Mouse (Mus musculus): ENCODE measurements around the gene Prrt4. TPM values are rescaled to one million over a fixed set of nuclear protein-coding genes. Genes with fewer than 3 reads are reported as not detected.

Prrt4 gene
- total RNA-seq, 2 experiments from 2014 or later: 0.36 to 0.73 TPM

DNA sequence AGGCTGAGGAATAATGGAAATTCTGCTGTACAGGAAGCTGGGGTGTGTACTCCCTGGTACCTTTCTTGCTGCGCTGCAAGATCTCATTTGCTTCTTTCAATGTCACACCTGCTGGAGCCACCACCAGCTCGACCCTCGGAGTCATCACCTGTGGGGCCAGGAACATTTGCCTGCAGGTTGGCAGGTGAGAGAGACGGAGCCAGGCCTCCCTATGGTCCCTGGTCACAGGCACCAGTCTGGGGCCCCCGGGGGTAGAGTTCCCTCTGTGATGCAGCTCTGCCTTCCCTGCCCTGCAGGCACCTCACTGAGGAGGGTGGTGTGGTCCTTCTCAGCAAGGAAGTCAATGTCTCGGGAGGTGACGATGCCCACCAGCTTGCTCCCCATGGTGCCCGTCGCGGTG lies 26.6 kb upstream of the Prrt4 start:
- Histone ChIP-seq H3K27ac (peak overlapping the region; percentile 79; the same call in 1 of the 2 replicates), H3K4me3 (no peak overlapping the region; the same call in 1 of the 2 replicates)
- intact Hi-C loops (cut with DNase I): no loop called here
- TF ChIP-seq CTCF (IDR thresholded peaks at IDR 0.05): no peak
- DNase-seq: no peak

- peak; percentile 95 for TF ChIP-seq CTCF (IDR thresholded peaks at IDR 0.05)
- Histone ChIP-seq H3K4me3 (peak overlapping the region; percentile 58), H3K27ac (peak overlapping the region; percentile 79)
- intact Hi-C loops (cut with DNase I): loop anchor here (1.0 kb wide), 3 partner anchors 35 to 74 kb away; partner anchors contain the start of genes Fam71f2 and Hilpda
- DNase-seq: peak; percentile 56
Measured at GRCm38 (mm10) chr6:29204932-29205614, 25.7 kb upstream of the Prrt4 start.

DNA sequence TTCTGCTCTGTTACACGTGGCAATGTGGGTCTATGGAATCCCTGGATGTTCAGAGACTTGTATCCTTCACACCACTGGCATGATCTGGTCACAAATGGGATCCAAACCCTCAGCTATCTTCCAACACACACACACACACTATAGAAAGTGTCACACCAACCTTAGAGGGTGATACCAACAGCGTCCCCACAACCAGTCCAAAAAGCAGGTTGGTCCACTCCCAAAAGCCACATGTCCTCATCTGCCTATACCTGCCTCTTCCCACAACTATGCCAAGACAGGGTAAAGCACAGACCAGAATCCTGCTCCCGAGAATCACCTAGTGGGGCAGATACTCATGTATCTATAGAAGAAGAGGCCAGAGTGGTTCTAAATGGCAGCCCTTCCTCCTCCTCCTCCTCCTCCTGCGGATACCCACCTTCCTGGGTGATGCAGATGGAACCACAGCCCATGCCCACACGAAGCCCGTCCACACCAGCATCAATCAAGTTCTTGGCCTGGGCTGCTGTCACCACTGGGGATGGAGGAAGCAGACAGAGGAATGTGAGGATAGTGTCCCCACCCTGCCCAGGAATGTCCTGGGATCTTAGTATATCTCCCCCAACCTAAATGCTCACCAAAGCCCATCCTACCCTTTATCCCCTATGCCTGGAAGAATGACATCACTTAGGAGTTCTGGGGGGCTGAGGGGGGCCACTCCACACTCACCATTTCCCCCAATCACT lies 24.6 kb upstream of the Prrt4 start:
- intact Hi-C loops (cut with DNase I): no loop called here
- Histone ChIP-seq H3K4me3 (no peak overlapping the region), H3K27ac (no peak overlapping the region)
- DNase-seq: no peak
- no peak for TF ChIP-seq CTCF (IDR thresholded peaks at IDR 0.05)

DNA sequence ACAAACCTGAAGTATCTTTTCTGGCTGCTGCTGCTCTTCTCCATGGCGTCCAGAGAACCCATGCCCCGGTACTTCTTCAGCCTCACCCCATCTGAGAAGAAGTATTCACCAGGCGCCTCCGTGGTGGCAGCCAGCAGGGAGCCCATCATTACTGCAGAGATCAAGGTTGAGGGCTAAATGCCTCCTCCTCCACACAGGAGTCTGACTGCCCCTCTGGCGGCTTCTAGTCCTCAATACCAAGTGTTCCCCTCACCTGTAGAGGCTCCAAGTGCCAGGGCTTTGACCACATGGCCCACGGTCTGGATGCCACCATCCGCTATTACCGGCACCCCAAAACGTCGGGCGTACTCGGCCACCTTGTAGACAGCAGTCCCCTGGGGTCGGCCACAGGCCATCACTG lies 23.7 kb upstream of the Prrt4 start:
- intact Hi-C loops (cut with DNase I): no loop called here

GRCm38 (mm10) chr6:29201988-29202387 lies 22.6 kb upstream of the Prrt4 start:
- intact Hi-C loops (cut with DNase I): no loop called here
- no peak for TF ChIP-seq CTCF (IDR thresholded peaks at IDR 0.05)
- Histone ChIP-seq H3K4me3 (no peak overlapping the region), H3K27ac (no peak overlapping the region)
- DNase-seq: no peak

More for the DNA sequence above, 23.7 kb upstream of the Prrt4 start:
- TF ChIP-seq CTCF (IDR thresholded peaks at IDR 0.05): no peak
- Histone ChIP-seq H3K4me3 (no peak overlapping the region), H3K27ac (no peak overlapping the region)
- DNase-seq: no peak

DNA sequence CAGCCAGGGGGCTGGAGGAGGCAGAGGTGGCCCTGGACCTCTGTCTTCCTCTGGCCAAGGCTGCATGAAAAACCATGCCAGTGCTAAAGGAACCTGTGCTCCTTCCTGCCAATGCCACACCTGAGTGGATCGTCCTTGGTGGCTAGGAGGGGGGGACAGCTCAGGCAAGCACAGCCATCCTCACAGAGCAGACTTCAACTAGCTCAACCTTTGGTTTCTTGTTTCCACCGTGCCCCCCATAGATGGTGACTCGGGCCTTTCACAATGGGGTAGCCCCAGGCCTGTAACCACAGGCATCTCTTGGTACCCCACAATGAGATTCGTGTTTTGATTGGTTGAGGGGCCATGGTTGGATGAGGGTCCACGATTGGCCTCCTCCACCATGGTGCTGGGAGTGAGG lies 22.0 kb upstream of the Prrt4 start:
- no peak for TF ChIP-seq CTCF (IDR thresholded peaks at IDR 0.05)
- Histone ChIP-seq H3K4me3 (no peak overlapping the region), H3K27ac (no peak overlapping the region)
- DNase-seq: no peak
- intact Hi-C loops (cut with DNase I): no loop called here

- intact Hi-C loops (cut with DNase I): no loop called here
- TF ChIP-seq CTCF (IDR thresholded peaks at IDR 0.05): no peak
- no peak overlapping the region for H3K4me3 ChIP-seq
Measured at GRCm38 (mm10) chr6:29200496-29200895, 21.1 kb upstream of the Prrt4 start.

DNA sequence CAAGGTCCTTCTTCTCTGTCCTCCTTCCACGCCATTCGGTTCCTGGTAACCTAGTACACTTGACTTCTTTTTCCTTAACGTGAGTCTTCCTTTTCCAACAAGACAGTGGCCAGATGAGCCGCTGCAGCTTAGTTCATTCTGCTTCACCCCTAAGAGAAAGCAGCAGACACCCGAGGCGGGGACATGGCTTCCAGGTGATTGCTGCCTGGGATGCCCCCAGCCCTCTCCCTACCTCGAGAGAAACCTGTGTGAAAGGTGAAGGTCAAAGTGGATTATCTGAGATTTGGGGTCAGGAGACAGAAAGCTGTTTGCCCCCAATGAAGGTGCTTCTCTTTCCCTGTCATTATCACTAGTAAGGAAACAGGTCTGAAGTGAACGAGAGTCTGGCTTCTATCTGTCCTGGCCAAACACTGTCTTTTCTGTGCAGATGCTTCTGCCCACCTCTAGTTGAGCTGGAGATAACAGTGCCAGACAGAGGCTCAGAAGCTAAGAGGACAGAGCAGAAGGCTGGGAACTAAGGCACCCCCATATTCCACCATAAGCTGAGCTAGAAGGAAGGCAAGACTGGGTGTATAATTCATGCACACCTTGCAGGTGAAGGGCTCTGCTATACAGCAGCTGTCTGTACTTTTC lies 20.0 kb upstream of the Prrt4 start:
- Histone ChIP-seq H3K4me3 (no peak overlapping the region), H3K27ac (no peak overlapping the region)
- TF ChIP-seq CTCF (IDR thresholded peaks at IDR 0.05): no peak
- no peak for DNase-seq
- intact Hi-C loops (cut with DNase I): no loop called here

More at GRCm38 (mm10) chr6:29200496-29200895, 21.1 kb upstream of the Prrt4 start:
- H3K27ac ChIP-seq: no peak overlapping the region
- DNase-seq: no peak

DNA sequence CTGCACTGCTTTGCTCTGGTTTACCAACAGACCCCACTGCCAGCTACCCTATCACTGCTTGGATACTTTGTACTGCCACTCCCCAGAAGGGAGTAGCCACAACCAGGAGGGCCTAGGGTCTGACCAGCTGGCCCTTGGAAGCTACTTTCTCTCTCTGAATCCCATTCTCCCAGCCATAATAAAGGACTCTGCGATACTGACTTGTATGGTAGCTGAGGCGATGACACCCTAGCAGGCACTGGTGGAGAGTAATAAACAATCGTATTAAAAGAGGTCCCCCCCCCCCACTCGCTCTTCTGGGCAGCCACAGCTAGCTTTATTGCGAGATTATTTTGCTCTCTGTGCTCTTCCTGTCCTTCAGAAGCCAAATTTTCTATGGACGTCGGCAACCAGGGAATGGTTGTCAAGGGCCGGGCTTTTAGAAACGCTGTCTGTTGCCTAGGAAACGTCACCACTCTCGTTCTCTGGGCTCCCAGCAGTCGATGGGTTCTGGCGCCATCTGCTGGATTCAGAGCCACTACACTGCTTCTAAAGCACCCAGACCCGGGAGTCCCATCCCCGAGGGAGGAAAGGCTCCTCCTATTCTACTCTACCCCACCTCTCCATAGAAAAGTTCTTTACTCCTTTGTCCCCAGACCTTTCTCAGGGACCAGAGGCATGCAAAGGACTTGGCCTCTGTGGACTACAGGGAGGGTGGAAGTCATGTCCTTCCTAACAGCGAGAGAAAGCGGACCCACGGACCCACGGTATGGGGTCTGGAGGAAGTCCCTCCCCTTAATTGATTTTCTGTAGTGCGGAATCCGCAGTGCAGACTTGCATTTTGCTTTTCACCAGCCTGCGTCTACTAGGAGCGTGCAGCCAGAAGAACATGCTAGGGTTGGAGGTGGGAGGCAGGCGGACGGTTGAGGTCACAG lies 19.2 kb upstream of the Prrt4 start:
- H3K27ac ChIP-seq: no peak overlapping the region; the same call in 1 of the 2 replicates
- TF ChIP-seq CTCF (IDR thresholded peaks at IDR 0.05): peak; percentile 96
- H3K4me3 ChIP-seq: peak overlapping the region; percentile 56
- intact Hi-C loops (cut with DNase I): loop anchor here (1.0 kb wide), 2 partner anchors 27 to 32 kb away; no protein-coding TSS in a partner anchor
- peak; percentile 90 for DNase-seq

- peak; percentile 71 for DNase-seq
- intact Hi-C loops (cut with DNase I): no loop called here
- no peak for TF ChIP-seq CTCF (IDR thresholded peaks at IDR 0.05)
Measured at GRCm38 (mm10) chr6:29195846-29196698, 16.7 kb upstream of the Prrt4 start.

DNA sequence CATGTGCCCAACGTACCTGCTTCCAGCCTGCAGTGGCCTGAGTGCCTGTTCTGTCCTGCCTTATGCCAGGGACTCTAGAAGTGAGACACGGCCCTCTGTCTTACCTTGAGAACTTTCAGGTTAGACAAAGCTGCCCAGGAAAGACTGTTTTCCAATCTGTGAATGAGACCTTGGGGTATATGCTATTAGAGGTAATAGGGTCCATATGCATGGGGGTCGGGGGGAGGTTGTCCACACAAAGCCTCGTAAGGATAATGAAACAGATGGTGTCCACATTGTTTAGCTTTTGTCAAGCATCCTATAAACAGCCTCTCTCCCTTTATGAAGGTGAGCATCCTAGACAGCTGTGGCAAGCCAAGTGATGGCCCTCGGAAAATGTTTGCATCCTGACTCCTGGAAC lies 15.8 kb upstream of the Prrt4 start:
- intact Hi-C loops (cut with DNase I): no loop called here
- no peak for TF ChIP-seq CTCF (IDR thresholded peaks at IDR 0.05)
- no peak overlapping the region for H3K4me3 ChIP-seq
- no peak for DNase-seq
- peak overlapping the region; percentile 68 for H3K27ac ChIP-seq

More at GRCm38 (mm10) chr6:29195846-29196698, 16.7 kb upstream of the Prrt4 start:
- H3K4me3 ChIP-seq: no peak overlapping the region
- H3K27ac ChIP-seq: peak overlapping the region; percentile 24

All from gastrocnemius, adult 2 months (tissue).